Mouse (Mus musculus) kidney, embryonic 15.5 days (tissue): ENCODE results near the gene Ankrd11. TPM values are rescaled to one million over a fixed set of nuclear protein-coding genes. Genes with fewer than 3 reads are reported as not detected.
A peak's percentile ranks its signal among the peaks of the same experiment; 100 is the strongest.

Experiments used
- ATAC-seq: fragments of 200-750 bp; cut with Nextera tagmentation; replicated peaks from 2 replicates; pipeline ENCODE4 v1.8.0; 2017; ENCODE audit warnings: moderate TSS enrichment; ENCODE audit not compliant: low FRiP score
- H3K27ac ChIP-seq: fragments of 300-500 bp; sonication (generic); 2 replicates; pipeline ENCODE4 v1.5.1; 2015; ENCODE audit warnings: mild to moderate bottlenecking, inconsistent platforms
- H3K27me3 ChIP-seq: fragments of 300-500 bp; sonication (generic); 2 replicates; pipeline ENCODE4 v1.6.1; 2015; ENCODE audit warnings: inconsistent platforms
- H3K36me3 ChIP-seq: fragments of 300-500 bp; sonication (generic); 2 replicates; pipeline ENCODE4 v1.6.1; 2015; ENCODE audit warnings: inconsistent platforms
- H3K4me1 ChIP-seq: fragments of 300-500 bp; sonication (generic); 2 replicates; pipeline ENCODE4 v1.6.1; 2015; ENCODE audit warnings: inconsistent platforms
- H3K4me2 ChIP-seq: fragments of 300-500 bp; sonication (generic); 2 replicates; pipeline ENCODE4 v1.6.1; 2015; ENCODE audit warnings: moderate library complexity, mild to moderate bottlenecking, inconsistent platforms
- H3K4me3 ChIP-seq: fragments of 300-500 bp; sonication (generic); replicated peaks from 2 replicates; pipeline ENCODE4 v1.5.1; 2015; ENCODE audit warnings: mild to moderate bottlenecking, inconsistent platforms
- H3K9ac ChIP-seq: fragments of 300-500 bp; sonication (generic); 2 replicates; pipeline ENCODE4 v1.6.1; 2015; ENCODE audit warnings: mild to moderate bottlenecking, inconsistent platforms
- H3K9me3 ChIP-seq: fragments of 300-500 bp; sonication (generic); replicated peaks from 2 replicates; pipeline ENCODE4 v1.6.1; 2016; ENCODE audit warnings: inconsistent platforms
- WGBS: fragments of 180-500 bp; shearing (Covaris S2); methylation state at CpG from one replicate; pipeline ENCODE4 v1.1.7; 2015; ENCODE audit warnings: mixed read lengths; 5-methylcytosine and 5-hydroxymethylcytosine counted together
- polyA plus RNA-seq: library from polyadenylated mRNA; unstranded; fragments of >200 nt; fragmentation: Nextera tagmentation; extraction: Ambion mirVana; gene quantifications from 2 replicates; pipeline ENCODE4 v1.2.1, GENCODE M21; 2015

Ankrd11 gene
- polyA plus RNA-seq, 1 experiment from 2014 or later: 33.5 TPM

GRCm38 (mm10) chr8:122993031-122993430 is 49.0 kb downstream of the Ankrd11 start:
- no peak overlapping the region for H3K4me3 ChIP-seq
- no peaks in the 10 kb centered on the region for H3K27me3 ChIP-seq
- no peak overlapping the region for H3K27ac ChIP-seq
- H3K36me3 ChIP-seq: no peaks in the 10 kb centered on the region
- H3K9ac ChIP-seq: no peak overlapping the region
- no peak overlapping the region for H3K4me2 ChIP-seq
- ATAC-seq: no peak
- peaks cover 46% of the 10 kb centered on the region for H3K4me1 ChIP-seq
- no peaks in the 10 kb centered on the region for H3K9me3 ChIP-seq
- 72% methylated on average over 3 of the region's 3 CpGs for WGBS

- no peaks in the 10 kb centered on the region for H3K36me3 ChIP-seq
- no peak for ATAC-seq
- no peak overlapping the region; the same call in 1 of the 2 replicates for H3K27ac ChIP-seq
- no peak overlapping the region for H3K4me3 ChIP-seq
- no peak overlapping the region for H3K4me2 ChIP-seq
- peaks cover 52% of the 10 kb centered on the region for H3K4me1 ChIP-seq
- no peak overlapping the region for H3K9ac ChIP-seq
- no peaks in the 10 kb centered on the region for H3K27me3 ChIP-seq
- H3K9me3 ChIP-seq: no peaks in the 10 kb centered on the region
- 21% methylated on average over 2 of the region's 2 CpGs for WGBS
Measured at GRCm38 (mm10) chr8:122992296-122992695, 49.8 kb downstream of the Ankrd11 start.

GRCm38 (mm10) chr8:122991368-122991767 is 50.7 kb downstream of the Ankrd11 start:
- no peak overlapping the region for H3K9ac ChIP-seq
- no peaks in the 10 kb centered on the region for H3K9me3 ChIP-seq
- ATAC-seq: 0 out of 2 replicates have a peak, but pooled peaks have one; percentile 15
- H3K27me3 ChIP-seq: no peaks in the 10 kb centered on the region
- WGBS: 66% methylated on average over 5 of the region's 5 CpGs
- no peak overlapping the region for H3K4me3 ChIP-seq
- no peak overlapping the region for H3K4me2 ChIP-seq
- H3K27ac ChIP-seq: no peak overlapping the region
- no peaks in the 10 kb centered on the region for H3K36me3 ChIP-seq
- H3K4me1 ChIP-seq: peaks cover 58% of the 10 kb centered on the region

- H3K27ac ChIP-seq: no peak overlapping the region
- no peaks in the 10 kb centered on the region for H3K27me3 ChIP-seq
- no peak for ATAC-seq
- H3K4me2 ChIP-seq: no peak overlapping the region
- H3K36me3 ChIP-seq: no peaks in the 10 kb centered on the region
- no peak overlapping the region for H3K9ac ChIP-seq
- H3K9me3 ChIP-seq: no peaks in the 10 kb centered on the region
- WGBS: 82% methylated on average over 2 of the region's 2 CpGs
- no peak overlapping the region for H3K4me3 ChIP-seq
- H3K4me1 ChIP-seq: peaks cover 61% of the 10 kb centered on the region
Measured at GRCm38 (mm10) chr8:122989976-122990375, 52.1 kb downstream of the Ankrd11 start.

GRCm38 (mm10) chr8:122988955-122989354 is 53.1 kb downstream of the Ankrd11 start:
- no peak overlapping the region for H3K4me2 ChIP-seq

GRCm38 (mm10) chr8:122987255-122987654 is 54.8 kb downstream of the Ankrd11 start:
- WGBS: 45% methylated on average over 2 of the region's 2 CpGs
- no peak overlapping the region for H3K9ac ChIP-seq
- no peak overlapping the region for H3K27ac ChIP-seq
- H3K4me3 ChIP-seq: no peak overlapping the region
- H3K27me3 ChIP-seq: no peaks in the 10 kb centered on the region
- no peak for ATAC-seq
- H3K4me1 ChIP-seq: peaks cover 56% of the 10 kb centered on the region
- H3K36me3 ChIP-seq: no peaks in the 10 kb centered on the region
- H3K9me3 ChIP-seq: no peaks in the 10 kb centered on the region
- H3K4me2 ChIP-seq: no peak overlapping the region

More at GRCm38 (mm10) chr8:122988955-122989354, 53.1 kb downstream of the Ankrd11 start:
- H3K9ac ChIP-seq: no peak overlapping the region
- no peaks in the 10 kb centered on the region for H3K36me3 ChIP-seq
- H3K4me3 ChIP-seq: no peak overlapping the region
- H3K27ac ChIP-seq: no peak overlapping the region
- no peaks in the 10 kb centered on the region for H3K27me3 ChIP-seq
- 77% methylated on average over 3 of the region's 3 CpGs for WGBS
- H3K4me1 ChIP-seq: peaks cover 65% of the 10 kb centered on the region
- no peaks in the 10 kb centered on the region for H3K9me3 ChIP-seq
- 0 out of 2 replicates have a peak, but pooled peaks have one; percentile 49 for ATAC-seq

- no peaks in the 10 kb centered on the region for H3K9me3 ChIP-seq
- ATAC-seq: no peak
- no peaks in the 10 kb centered on the region for H3K27me3 ChIP-seq
- H3K36me3 ChIP-seq: no peaks in the 10 kb centered on the region
- 69% methylated on average over 8 of the region's 8 CpGs for WGBS
- no peak overlapping the region for H3K9ac ChIP-seq
- H3K4me1 ChIP-seq: peaks cover 50% of the 10 kb centered on the region
- no peak overlapping the region for H3K4me2 ChIP-seq
- no peak overlapping the region for H3K27ac ChIP-seq
- H3K4me3 ChIP-seq: no peak overlapping the region
Measured at GRCm38 (mm10) chr8:122986501-122987184, 55.4 kb downstream of the Ankrd11 start.

GRCm38 (mm10) chr8:122984175-122984574 is 57.9 kb downstream of the Ankrd11 start:
- Histone ChIP-seq H3K9me3 (no peaks in the 10 kb centered on the region), H3K4me3 (no peak overlapping the region)

GRCm38 (mm10) chr8:122983178-122983942 is 58.7 kb downstream of the Ankrd11 start:
- no peak for ATAC-seq
- Histone ChIP-seq H3K4me3 (no peak overlapping the region), H3K36me3 (no peaks in the 10 kb centered on the region), H3K9ac (no peak overlapping the region), H3K4me2 (no peak overlapping the region), H3K4me1 (peaks cover 53% of the 10 kb centered on the region), H3K27me3 (no peaks in the 10 kb centered on the region), H3K27ac (no peak overlapping the region), H3K9me3 (no peaks in the 10 kb centered on the region)
- 76% methylated on average over 19 of the region's 19 CpGs for WGBS

More at GRCm38 (mm10) chr8:122984175-122984574, 57.9 kb downstream of the Ankrd11 start:
- Histone ChIP-seq H3K4me1 (peaks cover 55% of the 10 kb centered on the region), H3K27me3 (no peaks in the 10 kb centered on the region), H3K36me3 (no peaks in the 10 kb centered on the region), H3K4me2 (no peak overlapping the region), H3K27ac (no peak overlapping the region), H3K9ac (no peak overlapping the region)
- ATAC-seq: no peak
- 83% methylated on average over 3 of the region's 3 CpGs for WGBS

GRCm38 (mm10) chr8:122981646-122982045 is 60.4 kb downstream of the Ankrd11 start:
- no peak for ATAC-seq
- Histone ChIP-seq H3K4me3 (no peak overlapping the region), H3K27me3 (no peaks in the 10 kb centered on the region), H3K9ac (no peak overlapping the region), H3K4me1 (peaks cover 36% of the 10 kb centered on the region), H3K36me3 (no peaks in the 10 kb centered on the region), H3K27ac (no peak overlapping the region), H3K9me3 (no peaks in the 10 kb centered on the region), H3K4me2 (no peak overlapping the region)
- WGBS: 75% methylated on average over 5 of the region's 5 CpGs

- Histone ChIP-seq H3K27me3 (no peaks in the 10 kb centered on the region), H3K4me3 (no peak overlapping the region), H3K4me1 (peaks cover 34% of the 10 kb centered on the region), H3K27ac (no peak overlapping the region), H3K9ac (no peak overlapping the region), H3K36me3 (no peaks in the 10 kb centered on the region), H3K9me3 (no peaks in the 10 kb centered on the region), H3K4me2 (no peak overlapping the region)
- no peak for ATAC-seq
- WGBS: 60% methylated on average over 10 of the region's 10 CpGs
Measured at GRCm38 (mm10) chr8:122979865-122980509, 62.1 kb downstream of the Ankrd11 start.

GRCm38 (mm10) chr8:122979424-122979823 is 62.7 kb downstream of the Ankrd11 start:
- ATAC-seq: no peak
- Histone ChIP-seq H3K9me3 (no peaks in the 10 kb centered on the region), H3K4me1 (peaks cover 29% of the 10 kb centered on the region), H3K4me3 (no peak overlapping the region), H3K4me2 (no peak overlapping the region), H3K27me3 (no peaks in the 10 kb centered on the region), H3K9ac (no peak overlapping the region), H3K36me3 (peaks cover 1% of the 10 kb centered on the region; the same call in 1 of the 2 replicates), H3K27ac (0 out of 2 replicates have a peak overlapping the region, but pooled peaks have one; percentile 2)
- WGBS: 82% methylated on average over 3 of the region's 3 CpGs
